Mouse (Mus musculus) lung, embryonic 16.5 days (tissue): Measurements from ENCODE around the gene Limk1. TPM values are rescaled to one million over a fixed set of nuclear protein-coding genes. Genes with fewer than 3 reads are reported as not detected.

Source experiments
- ATAC-seq: fragments of 200-750 bp; cut with Nextera tagmentation; 2 replicates; pipeline ENCODE4 v1.8.0; 2017; ENCODE audit warnings: low read depth, mild to moderate bottlenecking, moderate library complexity
- H3K27ac ChIP-seq: fragments of 300-500 bp; sonication (generic); 2 replicates; pipeline ENCODE4 v1.5.1; 2014; ENCODE audit warnings: mild to moderate bottlenecking, control low read depth, low read length
- H3K27me3 ChIP-seq: fragments of 300-500 bp; sonication (generic); 2 replicates; pipeline ENCODE4 v1.6.1; 2014; ENCODE audit warnings: low read depth, low read length, mixed read lengths; ENCODE audit not compliant: control insufficient read depth, insufficient read depth
- H3K36me3 ChIP-seq: fragments of 300-500 bp; sonication (generic); 2 replicates; pipeline ENCODE4 v1.6.1; 2014; ENCODE audit warnings: low read length; ENCODE audit not compliant: control insufficient read depth, insufficient read depth
- H3K4me1 ChIP-seq: fragments of 300-500 bp; sonication (generic); replicated peaks from 2 replicates; pipeline ENCODE4 v1.6.1; 2014; ENCODE audit warnings: low read length, mixed read lengths; ENCODE audit not compliant: control insufficient read depth, insufficient read depth
- H3K4me2 ChIP-seq: fragments of 300-500 bp; sonication (generic); 2 replicates; pipeline ENCODE4 v1.6.1; 2014; ENCODE audit warnings: low read depth, low read length, control low read depth
- H3K4me3 ChIP-seq: fragments of 300-500 bp; sonication (generic); 2 replicates; pipeline ENCODE4 v1.5.1; 2014; ENCODE audit warnings: mild to moderate bottlenecking, low read length, control low read depth
- H3K9ac ChIP-seq: fragments of 300-500 bp; sonication (generic); 2 replicates; pipeline ENCODE4 v1.6.1; 2014; ENCODE audit warnings: low read length, control low read depth
- H3K9me3 ChIP-seq: fragments of 300-500 bp; sonication (generic); 2 replicates; pipeline ENCODE4 v1.6.1; 2016; ENCODE audit warnings: low read length; ENCODE audit not compliant: control insufficient read depth
- WGBS: fragments of 180-500 bp; shearing (Covaris S2); extraction: QIAGEN DNeasy Blood & Tissue Kit; methylation state at CpG from one replicate; pipeline ENCODE4 v1.1.7; 2014; 5-methylcytosine and 5-hydroxymethylcytosine counted together
- polyA plus RNA-seq: library from polyadenylated mRNA; unstranded; fragments of >200 nt; fragmentation: Nextera tagmentation; extraction: Ambion mirVana; gene quantifications from 2 replicates; pipeline ENCODE4 v1.2.1, GENCODE M21; 2015

The Limk1 gene
- polyA plus RNA-seq, 1 experiment from 2014 or later = 8.3 TPM

DNA sequence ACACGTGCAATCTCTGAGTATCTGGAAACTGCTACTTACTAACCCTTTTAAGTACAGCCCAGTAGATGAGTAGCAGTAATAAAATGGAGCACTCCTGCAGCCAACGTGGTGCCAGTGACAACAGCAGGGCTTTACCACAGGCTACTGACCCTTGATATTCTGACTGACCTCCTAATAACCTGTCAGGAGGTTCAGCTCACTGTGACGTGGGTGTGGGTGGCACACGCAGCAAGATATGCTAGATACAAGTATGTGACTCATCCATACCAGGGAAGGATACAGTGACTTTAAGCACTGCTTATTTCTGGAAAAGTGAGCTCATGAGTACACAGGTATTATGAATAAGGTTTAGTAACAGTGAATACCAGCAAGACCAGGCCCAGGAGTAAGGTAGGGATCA is 58.9 kb downstream of the Limk1 start:
- Histone ChIP-seq H3K27ac (no peak overlapping the region), H3K36me3 (peaks cover 37% of the 10 kb centered on the region), H3K4me3 (no peak overlapping the region), H3K9me3 (no peaks in the 10 kb centered on the region), H3K9ac (no peak overlapping the region), H3K27me3 (no peaks in the 10 kb centered on the region), H3K4me2 (no peak overlapping the region), H3K4me1 (no peaks in the 10 kb centered on the region)
- 59% methylated on average over 4 of the region's 4 CpGs for WGBS
- ATAC-seq = no peak

GRCm38 (mm10) chr5:134622069-134622468 is 66.3 kb downstream of the Limk1 start:
- no peak overlapping the region for H3K4me3 ChIP-seq
- H3K4me1 ChIP-seq = no peaks in the 10 kb centered on the region
- no peaks in the 10 kb centered on the region for H3K27me3 ChIP-seq
- H3K9me3 ChIP-seq = no peaks in the 10 kb centered on the region
- H3K9ac ChIP-seq = no peak overlapping the region
- no peak overlapping the region for H3K4me2 ChIP-seq
- 59% methylated on average over 2 of the region's 2 CpGs for WGBS
- H3K27ac ChIP-seq = no peak overlapping the region
- ATAC-seq = no peak
- H3K36me3 ChIP-seq = peaks cover 78% of the 10 kb centered on the region

GRCm38 (mm10) chr5:134621099-134621640 is 67.2 kb downstream of the Limk1 start:
- H3K27me3 ChIP-seq = no peaks in the 10 kb centered on the region
- no peaks in the 10 kb centered on the region for H3K4me1 ChIP-seq
- no peak overlapping the region for H3K4me2 ChIP-seq
- H3K36me3 ChIP-seq = peaks cover 71% of the 10 kb centered on the region
- ATAC-seq = no peak
- no peak overlapping the region for H3K9ac ChIP-seq
- no peak overlapping the region for H3K27ac ChIP-seq
- 85% methylated on average over 16 of the region's 16 CpGs for WGBS
- no peak overlapping the region for H3K4me3 ChIP-seq
- H3K9me3 ChIP-seq = no peaks in the 10 kb centered on the region

- Histone ChIP-seq H3K4me2 (no peak overlapping the region), H3K27ac (no peak overlapping the region), H3K27me3 (no peaks in the 10 kb centered on the region), H3K9ac (no peak overlapping the region), H3K9me3 (no peaks in the 10 kb centered on the region), H3K36me3 (peaks cover 65% of the 10 kb centered on the region), H3K4me1 (no peaks in the 10 kb centered on the region), H3K4me3 (no peak overlapping the region)
- ATAC-seq = no peak
- WGBS = 86% methylated on average over 9 of the region's 9 CpGs
Observed at GRCm38 (mm10) chr5:134620457-134620856, 67.9 kb downstream of the Limk1 start.

DNA sequence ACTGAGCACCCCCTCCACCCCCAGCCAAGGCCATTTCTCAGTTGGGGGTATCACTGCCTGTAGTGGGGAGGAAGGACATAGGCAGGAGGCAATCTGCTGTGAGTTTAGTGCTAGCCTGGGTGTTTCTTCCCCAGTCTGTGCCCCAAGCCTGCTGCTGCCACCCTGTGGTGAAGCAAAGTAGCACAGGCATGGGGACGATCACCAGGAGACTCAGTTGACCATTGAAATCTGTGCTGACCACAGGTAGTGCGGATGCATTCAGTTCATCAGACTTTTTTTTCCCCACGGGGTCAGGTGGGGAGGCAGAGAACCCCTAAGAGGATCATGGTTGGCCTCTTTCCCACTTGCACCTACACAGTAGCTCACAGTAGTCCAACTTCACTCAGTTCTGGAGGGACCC is 71.3 kb downstream of the Limk1 start:
- Histone ChIP-seq H3K27me3 (no peaks in the 10 kb centered on the region), H3K27ac (no peak overlapping the region), H3K9ac (no peak overlapping the region), H3K4me1 (no peaks in the 10 kb centered on the region), H3K9me3 (no peaks in the 10 kb centered on the region), H3K4me2 (no peak overlapping the region), H3K36me3 (peaks cover 40% of the 10 kb centered on the region), H3K4me3 (no peak overlapping the region)
- ATAC-seq = peak; percentile 23; the same call in 1 of the 2 replicates
- 56% methylated on average over 3 of the region's 3 CpGs for WGBS

- Histone ChIP-seq H3K4me3 (no peak overlapping the region), H3K9me3 (no peaks in the 10 kb centered on the region), H3K4me2 (no peak overlapping the region), H3K4me1 (no peaks in the 10 kb centered on the region), H3K27me3 (no peaks in the 10 kb centered on the region), H3K27ac (no peak overlapping the region), H3K36me3 (peaks cover 27% of the 10 kb centered on the region), H3K9ac (no peak overlapping the region)
- no peak for ATAC-seq
- WGBS = 54% methylated on average over 4 of the region's 4 CpGs
Observed at GRCm38 (mm10) chr5:134615780-134616179, 72.6 kb downstream of the Limk1 start.

GRCm38 (mm10) chr5:134615380-134615779 is 73.0 kb downstream of the Limk1 start:
- Histone ChIP-seq H3K9ac (no peak overlapping the region), H3K36me3 (peaks cover 23% of the 10 kb centered on the region), H3K27me3 (no peaks in the 10 kb centered on the region), H3K27ac (no peak overlapping the region), H3K4me3 (no peak overlapping the region), H3K4me1 (no peaks in the 10 kb centered on the region), H3K4me2 (no peak overlapping the region), H3K9me3 (no peaks in the 10 kb centered on the region)
- no peak for ATAC-seq
- 70% methylated on average over 8 of the region's 8 CpGs for WGBS

- H3K27ac ChIP-seq = no peak within 1 kb of the TSS
- H3K9me3 ChIP-seq = no peaks in the 10 kb centered on the region
- no peak within 1 kb of the TSS for H3K4me2 ChIP-seq
- no peaks in the 10 kb centered on the region for H3K4me1 ChIP-seq
- H3K9ac ChIP-seq = no peak within 1 kb of the TSS
- ATAC-seq = no peak
- H3K27me3 ChIP-seq = no peaks in the 10 kb centered on the region
- H3K36me3 ChIP-seq = peaks cover 17% of the 10 kb centered on the region
- 76% methylated on average over 7 of the region's 7 CpGs for WGBS
- H3K4me3 ChIP-seq = no peak within 1 kb of the TSS
Observed at GRCm38 (mm10) chr5:134614802-134615201, 73.6 kb downstream of the Limk1 start, which contains the start of gene Lat2. TSS of gene Lat2 (minus strand) at chr5:134615025.

DNA sequence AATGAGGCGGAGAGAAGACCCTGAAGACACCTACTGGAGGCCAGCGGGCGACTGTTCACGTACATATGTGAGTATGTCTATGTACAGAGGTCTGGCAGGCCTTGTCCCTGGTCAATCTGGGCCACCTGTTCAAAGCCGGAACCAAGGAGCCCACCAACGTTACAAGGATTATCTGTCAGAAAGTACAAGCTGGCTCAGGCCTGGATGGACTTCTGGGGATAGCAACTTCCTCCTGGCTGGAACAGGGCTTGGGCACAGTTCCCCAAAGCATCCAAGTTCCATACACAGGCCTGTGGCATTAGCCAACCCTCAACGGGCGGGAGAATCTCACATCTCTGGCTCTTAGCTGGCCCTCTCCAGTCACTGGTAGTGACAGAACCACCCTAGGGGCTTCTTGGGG is 74.1 kb downstream of the Limk1 start:
- no peak overlapping the region for H3K27ac ChIP-seq
- no peak overlapping the region for H3K9ac ChIP-seq
- H3K9me3 ChIP-seq = no peaks in the 10 kb centered on the region
- no peak for ATAC-seq
- H3K36me3 ChIP-seq = peaks cover 14% of the 10 kb centered on the region
- no peaks in the 10 kb centered on the region for H3K27me3 ChIP-seq
- no peak overlapping the region for H3K4me3 ChIP-seq
- WGBS = 80% methylated on average over 8 of the region's 8 CpGs
- H3K4me1 ChIP-seq = no peaks in the 10 kb centered on the region
- no peak overlapping the region for H3K4me2 ChIP-seq

DNA sequence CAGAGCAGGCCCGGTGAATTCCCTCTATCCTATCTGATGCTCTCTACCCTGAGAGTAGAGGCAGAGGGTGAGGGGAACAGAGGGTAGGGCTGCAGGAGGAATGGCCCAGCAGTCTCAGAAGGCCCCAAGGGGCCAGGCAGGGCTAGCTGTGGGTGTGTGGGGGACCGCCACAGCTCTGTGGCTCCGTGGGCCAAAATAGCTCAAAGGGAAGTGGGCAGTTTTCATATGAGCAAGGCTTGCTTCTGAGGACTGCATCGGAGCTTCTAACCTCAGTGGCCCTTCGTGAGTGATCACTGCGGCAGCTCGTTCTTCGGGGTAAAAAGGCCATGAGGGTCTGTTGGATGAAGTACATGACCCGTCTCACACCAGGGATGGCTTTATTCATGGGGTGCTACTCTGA is 74.7 kb downstream of the Limk1 start:
- no peak overlapping the region for H3K4me2 ChIP-seq
- no peak for ATAC-seq
- no peaks in the 10 kb centered on the region for H3K9me3 ChIP-seq
- peaks cover 8% of the 10 kb centered on the region for H3K36me3 ChIP-seq
- 72% methylated on average over 9 of the region's 9 CpGs for WGBS
- no peak overlapping the region for H3K9ac ChIP-seq
- no peaks in the 10 kb centered on the region for H3K27me3 ChIP-seq
- H3K4me1 ChIP-seq = no peaks in the 10 kb centered on the region
- no peak overlapping the region for H3K27ac ChIP-seq
- no peak overlapping the region for H3K4me3 ChIP-seq
